Mouse (Mus musculus) C2C12 (cell line): ENCODE results near the gene Car11. TPM values are rescaled to one million over a fixed set of nuclear protein-coding genes. Genes with fewer than 3 reads are reported as not detected.

Experiments
- H3K27me3 ChIP-seq: one replicate; pipeline ENCODE4 v1.6.1; 2011; ENCODE audit not compliant: control insufficient read depth, insufficient read depth, insufficient read length
- H3K36me3 ChIP-seq: one replicate; pipeline ENCODE4 v1.6.1; 2011; ENCODE audit not compliant: control insufficient read depth, insufficient read depth
- H3K4me3 ChIP-seq: one replicate; pipeline ENCODE4 v1.5.1; 2011; ENCODE audit warnings: mild to moderate bottlenecking, control low read depth; ENCODE audit not compliant: poor library complexity, insufficient read depth, severe bottlenecking
- H3K79me2 ChIP-seq: one replicate; pipeline ENCODE4 v1.6.1; 2011; ENCODE audit not compliant: control insufficient read depth, insufficient read depth
- H3K79me3 ChIP-seq: one replicate; pipeline ENCODE4 v1.6.1; 2011; ENCODE audit warnings: low read depth, control low read depth
- H3ac ChIP-seq: one replicate; pipeline ENCODE3; 2011; ENCODE audit warnings: low read depth; ENCODE audit not compliant: control insufficient read depth, insufficient read length
- CEBPB ChIP-seq: IDR thresholded peaks from one replicate; pipeline ENCODE4 v1.6.1; 2011; ENCODE audit warnings: low read depth, mild to moderate bottlenecking, control low read depth, moderate library complexity
- CTCF ChIP-seq: IDR thresholded peaks from one replicate; pipeline ENCODE4 v1.5.1; 2011; ENCODE audit not compliant: control insufficient read depth, insufficient read depth, insufficient read length
- FOSL1 ChIP-seq: IDR thresholded peaks from one replicate; pipeline ENCODE4 v1.8.0; 2011; ENCODE audit warnings: mild to moderate bottlenecking, low read length; ENCODE audit not compliant: poor library complexity, insufficient read depth, severe bottlenecking
- MAX ChIP-seq: IDR thresholded peaks from one replicate; pipeline ENCODE4 v1.6.1; 2011; ENCODE audit warnings: mild to moderate bottlenecking, control low read depth
- MYOD1 ChIP-seq: IDR thresholded peaks from one replicate; pipeline ENCODE4 v1.6.1; 2011; ENCODE audit warnings: low read depth; ENCODE audit not compliant: control insufficient read depth, insufficient read length
- MYOG ChIP-seq: IDR thresholded peaks from one replicate; pipeline ENCODE4 v1.6.1; 2011; ENCODE audit not compliant: control insufficient read depth, insufficient read length; ENCODE audit errors: extremely low read depth
- USF1 ChIP-seq: IDR thresholded peaks from one replicate; pipeline ENCODE4 v1.6.1; 2011; ENCODE audit warnings: low read depth, mild to moderate bottlenecking, control low read depth, moderate library complexity
- polyA plus RNA-seq: library from polyadenylated mRNA; unstranded; fragments of >200 nt; fragmentation: generic; extraction: Trizol; gene quantifications from one replicate; pipeline ENCODE4 v1.2.1, GENCODE M21; 2012; ENCODE audit warnings: missing spikeins

The Car11 gene
- polyA plus RNA-seq, 1 experiment, result 0.44 TPM

- no peaks in the 10 kb centered on the region for H3K27me3 ChIP-seq
- no peaks in the 10 kb centered on the region for H3K36me3 ChIP-seq
- H3ac ChIP-seq, result no peak within 1 kb of the TSS
- no peaks in the 10 kb centered on the region for H3K79me2 ChIP-seq
- H3K4me3 ChIP-seq, result no peak within 1 kb of the TSS
- no peaks in the 10 kb centered on the region for H3K79me3 ChIP-seq
- TF ChIP-seq MYOG (no peak), MAX (no peak), CEBPB (no peak), CTCF (no peak), USF1 (no peak), FOSL1 (no peak), MYOD1 (no peak)
Observed at GRCm38 (mm10) chr7:45666161-45666560, 33.5 kb upstream of the Car11 start, which contains the start of gene Fut2. Gene Fut2, minus strand, starts transcription at chr7:45666394.

- H3K79me3 ChIP-seq, result no peaks in the 10 kb centered on the region
- H3K4me3 ChIP-seq, result no peak overlapping the region
- no peaks in the 10 kb centered on the region for H3K27me3 ChIP-seq
- TF ChIP-seq CEBPB, result no peak
- no peak for TF ChIP-seq MAX
- TF ChIP-seq FOSL1, result no peak
- no peak for TF ChIP-seq CTCF
- no peak for TF ChIP-seq MYOD1
- TF ChIP-seq USF1, result no peak
- TF ChIP-seq MYOG, result no peak
- H3K79me2 ChIP-seq, result no peaks in the 10 kb centered on the region
- no peak overlapping the region for H3ac ChIP-seq
- H3K36me3 ChIP-seq, result no peaks in the 10 kb centered on the region
Observed at GRCm38 (mm10) chr7:45667761-45668160, 31.9 kb upstream of the Car11 start.

DNA sequence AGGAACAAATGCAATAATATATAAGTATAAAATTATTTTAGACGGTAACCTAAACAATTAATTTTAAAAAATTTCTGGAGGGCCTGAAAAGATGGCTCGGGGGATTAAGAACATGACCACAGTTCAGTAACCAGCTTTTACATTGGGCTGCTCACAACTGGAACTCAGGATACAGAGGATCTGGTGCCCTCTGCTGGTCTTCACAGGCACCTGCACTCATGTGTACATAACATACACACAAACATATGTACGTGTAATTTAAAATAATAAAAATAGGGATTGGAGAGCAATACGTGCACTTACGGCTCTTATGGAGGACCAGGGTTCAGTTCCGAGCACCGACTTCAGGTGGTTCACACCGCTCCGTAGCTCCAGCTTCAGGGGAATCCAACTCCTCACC, 30.7 kb upstream of the Car11 start:
- Histone ChIP-seq H3ac (no peak overlapping the region), H3K79me2 (no peaks in the 10 kb centered on the region)
- TF ChIP-seq USF1 (no peak), FOSL1 (no peak), MYOD1 (no peak), CEBPB (no peak), MAX (no peak)

DNA sequence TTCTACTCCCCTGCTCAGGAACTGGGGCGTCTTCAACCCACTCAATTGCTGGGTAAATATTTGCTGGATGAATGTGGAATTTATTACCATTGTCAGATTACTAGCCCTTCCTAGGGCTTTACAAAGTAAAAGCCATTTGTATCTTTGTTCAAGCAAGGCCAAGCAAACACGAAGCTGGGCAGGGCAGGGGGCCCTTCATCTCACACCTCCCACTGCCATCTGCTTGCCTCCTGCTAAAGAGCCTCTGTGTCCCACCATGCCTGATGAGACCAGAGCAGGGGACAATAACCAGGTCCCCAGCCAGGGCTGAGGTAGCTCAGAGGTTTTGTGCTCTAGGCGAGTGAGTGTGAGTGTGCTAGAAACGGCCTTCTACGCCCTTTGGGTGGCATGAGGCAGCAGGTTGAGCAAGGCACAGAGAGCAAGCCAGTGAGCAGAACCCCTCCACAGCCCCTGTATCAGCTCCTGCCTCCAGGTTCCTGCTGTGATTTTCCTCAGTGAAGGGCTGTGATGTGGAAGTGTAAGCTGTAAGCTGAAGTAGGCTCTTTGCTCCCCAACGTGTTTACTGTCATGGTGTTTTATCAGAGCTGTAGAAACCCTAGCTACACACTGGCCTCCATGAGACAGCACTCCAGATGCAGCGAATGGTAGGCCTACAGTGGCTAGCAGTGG, 21.9 kb upstream of the Car11 start:
- no peak overlapping the region for H3ac ChIP-seq
- no peak overlapping the region for H3K4me3 ChIP-seq
- no peaks in the 10 kb centered on the region for H3K36me3 ChIP-seq
- H3K79me2 ChIP-seq, result no peaks in the 10 kb centered on the region
- no peaks in the 10 kb centered on the region for H3K79me3 ChIP-seq
- H3K27me3 ChIP-seq, result no peaks in the 10 kb centered on the region
- no peak for TF ChIP-seq CEBPB
- TF ChIP-seq USF1, result no peak
- TF ChIP-seq MYOD1, result no peak
- TF ChIP-seq CTCF, result no peak
- no peak for TF ChIP-seq MYOG
- TF ChIP-seq FOSL1, result no peak
- no peak for TF ChIP-seq MAX

More for the DNA sequence above, 30.7 kb upstream of the Car11 start:
- H3K27me3 ChIP-seq, result no peaks in the 10 kb centered on the region
- H3K36me3 ChIP-seq, result no peaks in the 10 kb centered on the region
- H3K79me3 ChIP-seq, result no peaks in the 10 kb centered on the region
- no peak overlapping the region for H3K4me3 ChIP-seq

DNA sequence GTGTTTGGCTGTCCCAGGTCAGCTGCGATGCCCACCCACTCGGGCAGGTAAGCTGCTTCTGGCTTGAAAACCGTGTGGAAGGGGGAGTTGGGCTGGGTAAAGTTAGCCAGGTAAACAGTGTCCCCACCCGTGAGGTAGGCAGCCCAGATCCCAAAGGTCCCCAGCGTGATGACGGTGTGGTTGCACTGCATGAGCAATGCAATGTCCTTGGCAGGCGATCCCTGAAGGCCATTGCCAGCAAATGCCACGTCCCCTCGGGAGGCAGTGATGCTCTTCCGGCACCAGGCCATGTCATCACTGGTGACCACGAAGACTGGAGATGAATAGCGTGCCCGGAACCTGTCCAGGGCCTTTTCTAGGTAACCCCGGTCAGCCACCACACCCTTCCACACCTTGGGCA, 21.1 kb upstream of the Car11 start:
- H3K36me3 ChIP-seq, result no peaks in the 10 kb centered on the region
- no peak overlapping the region for H3K4me3 ChIP-seq
- H3K79me2 ChIP-seq, result no peaks in the 10 kb centered on the region
- H3ac ChIP-seq, result no peak overlapping the region
- no peaks in the 10 kb centered on the region for H3K27me3 ChIP-seq
- H3K79me3 ChIP-seq, result no peaks in the 10 kb centered on the region
- TF ChIP-seq CEBPB, result no peak
- no peak for TF ChIP-seq MYOD1
- TF ChIP-seq MYOG, result no peak
- TF ChIP-seq USF1, result no peak
- no peak for TF ChIP-seq MAX
- TF ChIP-seq CTCF, result no peak

GRCm38 (mm10) chr7:45679966-45680621, 19.5 kb upstream of the Car11 start:
- Histone ChIP-seq H3ac (no peak overlapping the region), H3K27me3 (no peaks in the 10 kb centered on the region), H3K79me2 (no peaks in the 10 kb centered on the region), H3K4me3 (no peak overlapping the region), H3K36me3 (no peaks in the 10 kb centered on the region), H3K79me3 (no peaks in the 10 kb centered on the region)
- TF ChIP-seq MYOD1 (no peak), MAX (peak; percentile 84), MYOG (no peak), CTCF (no peak), USF1 (no peak), FOSL1 (peak; percentile 70)
